Mouse (Mus musculus): Measurements from ENCODE around the gene Piezo1. TPM values are rescaled to one million over a fixed set of nuclear protein-coding genes. Genes with fewer than 3 reads are reported as not detected.

The Piezo1 gene
- polyA plus RNA-seq, 1 experiment: 22.2 TPM

DNA sequence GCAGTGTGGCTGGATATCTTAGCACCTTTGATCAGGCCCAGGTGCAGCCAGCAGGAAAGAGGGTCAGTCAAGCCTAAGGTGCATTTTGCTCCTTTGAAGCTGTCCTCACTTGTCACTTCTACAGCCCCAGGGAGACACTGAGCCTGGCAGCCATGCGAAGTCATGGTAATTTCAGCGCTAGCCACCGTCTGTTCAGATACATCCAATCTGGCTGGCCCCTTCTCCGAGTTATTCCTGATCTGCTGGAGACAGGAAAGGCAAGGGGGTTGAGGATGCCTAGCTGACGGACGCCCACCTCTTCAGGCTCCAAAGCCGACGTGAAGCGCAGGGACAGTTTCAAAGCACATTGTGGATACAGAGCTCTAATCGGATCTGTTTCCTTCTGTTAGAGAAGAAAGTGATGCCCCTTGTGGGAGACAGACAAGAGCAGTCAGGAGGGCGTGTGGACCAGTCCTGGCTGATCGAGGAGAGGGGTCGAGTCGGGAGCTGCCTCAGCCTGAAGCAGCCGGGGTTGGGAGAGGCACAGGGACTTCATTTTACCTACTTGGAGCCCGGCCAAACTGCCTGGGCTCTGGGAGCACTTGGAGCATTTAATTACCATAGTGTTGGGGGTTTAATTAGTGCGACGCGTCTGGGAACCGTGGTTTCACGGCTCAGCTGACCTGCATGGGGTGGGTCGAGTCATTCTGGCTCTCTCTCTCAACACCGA is 27.3 kb downstream of the Piezo1 start:
- TF ChIP-seq GATA1 (IDR thresholded peaks at IDR 0.05; ENCODE audit: low read length): no peak
- TF ChIP-seq TAL1 (IDR thresholded peaks at IDR 0.05; ENCODE audit: low read length): no peak
- Histone ChIP-seq H3K36me3 (ENCODE audit: control insufficient read depth) (peaks cover 91% of the 10 kb centered on the region), H3K27me3 (ENCODE audit: control insufficient read depth) (no peaks in the 10 kb centered on the region), H3K4me3 (replicated peaks) (no peak overlapping the region), H3K9me3 (ENCODE audit: control insufficient read depth, low read length) (0 out of 2 replicates have a peak, but pooled peaks cover under 1% of the 10 kb centered on the region), H3K4me1 (ENCODE audit: control insufficient read depth) (peaks cover 88% of the 10 kb centered on the region)

- Histone ChIP-seq H3K36me3 (ENCODE audit: control insufficient read depth) (peaks cover 92% of the 10 kb centered on the region), H3K4me3 (replicated peaks) (no peak overlapping the region), H3K27me3 (ENCODE audit: control insufficient read depth) (no peaks in the 10 kb centered on the region), H3K4me1 (ENCODE audit: control insufficient read depth) (peaks cover 91% of the 10 kb centered on the region), H3K9me3 (ENCODE audit: control insufficient read depth, low read length) (no peaks in the 10 kb centered on the region)
- TF ChIP-seq TAL1 (IDR thresholded peaks at IDR 0.05; ENCODE audit: low read length): no peak
- no peak for TF ChIP-seq GATA1 (IDR thresholded peaks at IDR 0.05; ENCODE audit: low read length)
Measured at GRCm38 (mm10) chr8:122522796-122523651, 28.1 kb downstream of the Piezo1 start.

DNA sequence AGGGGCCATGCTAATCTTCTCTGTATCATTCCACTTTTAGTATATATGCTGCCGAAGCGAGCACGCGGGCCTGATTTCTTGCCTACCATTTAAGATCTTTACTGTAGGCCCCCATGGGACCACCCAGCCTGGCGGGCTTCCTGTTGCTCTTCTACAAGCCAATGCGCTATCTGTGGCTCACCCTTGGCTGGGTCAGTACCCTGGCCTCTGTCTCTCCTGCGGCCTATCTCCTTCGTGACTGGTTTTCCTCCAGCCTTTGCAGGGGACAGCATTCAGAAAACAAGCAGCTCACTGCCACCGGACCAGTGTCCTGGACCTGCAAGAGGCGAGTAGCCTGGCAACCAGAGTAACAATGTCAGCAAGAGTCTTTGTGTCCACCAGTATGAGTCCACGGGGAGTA is 30.5 kb downstream of the Piezo1 start:
- peaks cover 85% of the 10 kb centered on the region for H3K4me1 ChIP-seq (ENCODE audit: control insufficient read depth)
- H3K27me3 ChIP-seq (ENCODE audit: control insufficient read depth): no peaks in the 10 kb centered on the region
- H3K4me3 ChIP-seq (replicated peaks): no peak overlapping the region
- TF ChIP-seq GATA1 (IDR thresholded peaks at IDR 0.05; ENCODE audit: low read length) (no peak), TAL1 (IDR thresholded peaks at IDR 0.05; ENCODE audit: low read length) (no peak)
- peaks cover 92% of the 10 kb centered on the region for H3K36me3 ChIP-seq (ENCODE audit: control insufficient read depth)
- no peaks in the 10 kb centered on the region for H3K9me3 ChIP-seq (ENCODE audit: control insufficient read depth, low read length)

DNA sequence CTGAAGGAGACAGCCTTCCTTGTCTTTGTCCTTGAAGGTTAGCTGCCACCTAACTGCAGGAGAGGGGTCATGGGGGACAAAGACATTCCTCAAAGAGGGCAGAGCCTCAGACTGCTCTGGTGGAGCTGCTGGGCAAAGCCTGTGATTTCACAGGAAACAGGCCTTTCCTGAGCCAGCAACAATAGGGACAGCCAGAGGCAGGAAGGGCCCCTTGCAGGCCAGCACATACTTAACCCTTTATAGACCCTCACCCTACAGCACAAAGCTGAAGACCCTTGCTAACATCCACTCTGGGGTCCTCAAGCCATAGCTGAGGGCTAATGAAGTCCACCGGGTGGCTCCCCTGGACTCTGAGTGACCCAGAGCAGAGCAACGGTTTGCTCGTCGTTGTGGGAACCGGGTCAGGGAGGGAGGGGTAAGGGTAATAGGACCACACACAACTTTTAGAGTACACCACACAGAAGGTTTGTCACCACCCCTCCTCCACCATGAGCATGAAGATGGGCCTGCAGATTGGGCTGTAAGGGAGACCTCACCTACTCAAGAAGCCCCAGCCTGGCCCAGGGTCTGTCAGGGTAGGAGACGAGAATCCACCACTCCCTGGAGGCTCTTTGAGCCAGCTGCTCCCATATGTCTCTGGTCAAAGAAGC is 33.5 kb downstream of the Piezo1 start:
- no peaks in the 10 kb centered on the region for H3K27me3 ChIP-seq (ENCODE audit: control insufficient read depth)
- H3K9me3 ChIP-seq (ENCODE audit: control insufficient read depth, low read length): no peaks in the 10 kb centered on the region
- peaks cover 78% of the 10 kb centered on the region for H3K4me1 ChIP-seq (ENCODE audit: control insufficient read depth)
- H3K36me3 ChIP-seq (ENCODE audit: control insufficient read depth): peaks cover 92% of the 10 kb centered on the region
- no peak for TF ChIP-seq GATA1 (IDR thresholded peaks at IDR 0.05; ENCODE audit: low read length)
- no peak for TF ChIP-seq TAL1 (IDR thresholded peaks at IDR 0.05; ENCODE audit: low read length)
- H3K4me3 ChIP-seq (replicated peaks): no peak overlapping the region

- Histone ChIP-seq H3K36me3 (ENCODE audit: control insufficient read depth) (peaks cover 99% of the 10 kb centered on the region), H3K4me1 (ENCODE audit: control insufficient read depth) (peaks cover 84% of the 10 kb centered on the region), H3K27me3 (ENCODE audit: control insufficient read depth) (no peaks in the 10 kb centered on the region), H3K9me3 (ENCODE audit: control insufficient read depth, low read length) (no peaks in the 10 kb centered on the region), H3K4me3 (replicated peaks) (no peak overlapping the region)
- TF ChIP-seq GATA1 (IDR thresholded peaks at IDR 0.05; ENCODE audit: low read length): no peak
- no peak for TF ChIP-seq TAL1 (IDR thresholded peaks at IDR 0.05; ENCODE audit: low read length)
Measured at GRCm38 (mm10) chr8:122515699-122516098, 35.4 kb downstream of the Piezo1 start.

- no peak overlapping the region for H3K4me3 ChIP-seq (replicated peaks)
- no peaks in the 10 kb centered on the region for H3K9me3 ChIP-seq (ENCODE audit: control insufficient read depth, low read length)
- TF ChIP-seq GATA1 (IDR thresholded peaks at IDR 0.05; ENCODE audit: low read length): no peak
- no peak for TF ChIP-seq TAL1 (IDR thresholded peaks at IDR 0.05; ENCODE audit: low read length)
- peaks cover 72% of the 10 kb centered on the region for H3K4me1 ChIP-seq (ENCODE audit: control insufficient read depth)
- H3K27me3 ChIP-seq (ENCODE audit: control insufficient read depth): no peaks in the 10 kb centered on the region
- peaks cover 100% of the 10 kb centered on the region for H3K36me3 ChIP-seq (ENCODE audit: control insufficient read depth)
Measured at GRCm38 (mm10) chr8:122512392-122512791, 38.7 kb downstream of the Piezo1 start.

GRCm38 (mm10) chr8:122511552-122511951 is 39.6 kb downstream of the Piezo1 start:
- H3K4me1 ChIP-seq (ENCODE audit: control insufficient read depth): peaks cover 65% of the 10 kb centered on the region
- TF ChIP-seq TAL1 (IDR thresholded peaks at IDR 0.05; ENCODE audit: low read length) (no peak), GATA1 (IDR thresholded peaks at IDR 0.05; ENCODE audit: low read length) (no peak)
- no peak overlapping the region for H3K4me3 ChIP-seq (replicated peaks)
- H3K36me3 ChIP-seq (ENCODE audit: control insufficient read depth): peaks cover 100% of the 10 kb centered on the region
- H3K27me3 ChIP-seq (ENCODE audit: control insufficient read depth): no peaks in the 10 kb centered on the region
- no peaks in the 10 kb centered on the region for H3K9me3 ChIP-seq (ENCODE audit: control insufficient read depth, low read length)

DNA sequence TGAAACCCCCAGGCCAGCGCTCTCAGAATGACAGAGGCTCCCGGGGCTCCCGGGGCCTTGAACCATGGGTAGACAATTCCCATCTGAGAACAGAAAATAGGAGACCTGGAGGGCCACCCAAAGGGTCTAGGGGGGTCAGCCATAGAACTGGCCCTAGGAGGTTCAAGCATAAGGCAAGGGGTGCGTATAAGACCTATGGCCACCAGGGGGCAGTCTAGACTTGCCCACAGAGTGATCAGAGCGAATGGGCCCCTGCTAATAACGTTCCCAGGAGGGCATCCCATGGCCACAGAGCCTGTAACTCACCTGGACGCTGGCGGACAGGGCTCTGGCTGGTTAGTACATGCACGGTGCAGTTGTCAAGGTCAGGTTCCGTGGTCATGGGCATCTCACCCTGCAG is 50.3 kb downstream of the Piezo1 start:
- peaks cover 8% of the 10 kb centered on the region for H3K4me1 ChIP-seq (ENCODE audit: control insufficient read depth)
- TF ChIP-seq GATA1 (IDR thresholded peaks at IDR 0.05; ENCODE audit: low read length): no peak
- no peak for TF ChIP-seq TAL1 (IDR thresholded peaks at IDR 0.05; ENCODE audit: low read length)
- no peak overlapping the region for H3K4me3 ChIP-seq (replicated peaks)
- H3K36me3 ChIP-seq (ENCODE audit: control insufficient read depth): peaks cover 97% of the 10 kb centered on the region
- peaks cover 4% of the 10 kb centered on the region for H3K9me3 ChIP-seq (ENCODE audit: control insufficient read depth, low read length)
- no peaks in the 10 kb centered on the region; the same call in 1 of the 2 replicates for H3K27me3 ChIP-seq (ENCODE audit: control insufficient read depth)

- Histone ChIP-seq H3K36me3 (ENCODE audit: control insufficient read depth) (peaks cover 99% of the 10 kb centered on the region), H3K9me3 (ENCODE audit: control insufficient read depth, low read length) (peaks cover 4% of the 10 kb centered on the region), H3K4me3 (replicated peaks) (no peak overlapping the region), H3K4me1 (ENCODE audit: control insufficient read depth) (peaks cover 8% of the 10 kb centered on the region), H3K27me3 (ENCODE audit: control insufficient read depth) (no peaks in the 10 kb centered on the region; the same call in 1 of the 2 replicates)
- TF ChIP-seq TAL1 (IDR thresholded peaks at IDR 0.05; ENCODE audit: low read length): no peak
- no peak for TF ChIP-seq GATA1 (IDR thresholded peaks at IDR 0.05; ENCODE audit: low read length)
Measured at GRCm38 (mm10) chr8:122497912-122498311, 53.2 kb downstream of the Piezo1 start.

All from erythroblast, embryonic 14.5 days (primary cell).